Mouse (Mus musculus) C2C12 (cell line): ENCODE measurements around the gene Ddx39. TPM values are rescaled to one million over a fixed set of nuclear protein-coding genes. Genes with fewer than 3 reads are reported as not detected.

Experiments
- H3K27me3 ChIP-seq: one replicate; pipeline ENCODE4 v1.6.1; 2011; ENCODE audit not compliant: control insufficient read depth, insufficient read depth, insufficient read length
- H3K36me3 ChIP-seq: one replicate; pipeline ENCODE4 v1.6.1; 2011; ENCODE audit not compliant: control insufficient read depth, insufficient read depth
- H3K4me3 ChIP-seq: one replicate; pipeline ENCODE4 v1.5.1; 2011; ENCODE audit warnings: mild to moderate bottlenecking, control low read depth; ENCODE audit not compliant: poor library complexity, insufficient read depth, severe bottlenecking
- H3K79me2 ChIP-seq: one replicate; pipeline ENCODE4 v1.6.1; 2011; ENCODE audit not compliant: control insufficient read depth, insufficient read depth
- H3K79me3 ChIP-seq: one replicate; pipeline ENCODE4 v1.6.1; 2011; ENCODE audit warnings: low read depth, control low read depth
- H3ac ChIP-seq: one replicate; pipeline ENCODE3; 2011; ENCODE audit warnings: low read depth; ENCODE audit not compliant: control insufficient read depth, insufficient read length
- CEBPB ChIP-seq: IDR thresholded peaks from one replicate; pipeline ENCODE4 v1.6.1; 2011; ENCODE audit warnings: low read depth, mild to moderate bottlenecking, control low read depth, moderate library complexity
- CTCF ChIP-seq: IDR thresholded peaks from one replicate; pipeline ENCODE4 v1.5.1; 2011; ENCODE audit not compliant: control insufficient read depth, insufficient read depth, insufficient read length
- FOSL1 ChIP-seq: IDR thresholded peaks from one replicate; pipeline ENCODE4 v1.8.0; 2011; ENCODE audit warnings: mild to moderate bottlenecking, low read length; ENCODE audit not compliant: poor library complexity, insufficient read depth, severe bottlenecking
- MAX ChIP-seq: IDR thresholded peaks from one replicate; pipeline ENCODE4 v1.6.1; 2011; ENCODE audit warnings: mild to moderate bottlenecking, control low read depth
- MYOD1 ChIP-seq: IDR thresholded peaks from one replicate; pipeline ENCODE4 v1.6.1; 2011; ENCODE audit warnings: low read depth; ENCODE audit not compliant: control insufficient read depth, insufficient read length
- MYOG ChIP-seq: IDR thresholded peaks from one replicate; pipeline ENCODE4 v1.6.1; 2011; ENCODE audit not compliant: control insufficient read depth, insufficient read length; ENCODE audit errors: extremely low read depth
- USF1 ChIP-seq: IDR thresholded peaks from one replicate; pipeline ENCODE4 v1.6.1; 2011; ENCODE audit warnings: low read depth, mild to moderate bottlenecking, control low read depth, moderate library complexity
- polyA plus RNA-seq: library from polyadenylated mRNA; unstranded; fragments of >200 nt; fragmentation: generic; extraction: Trizol; gene quantifications from one replicate; pipeline ENCODE4 v1.2.1, GENCODE M21; 2012; ENCODE audit warnings: missing spikeins

The Ddx39 gene
- polyA plus RNA-seq, 1 experiment, result 271 TPM

DNA sequence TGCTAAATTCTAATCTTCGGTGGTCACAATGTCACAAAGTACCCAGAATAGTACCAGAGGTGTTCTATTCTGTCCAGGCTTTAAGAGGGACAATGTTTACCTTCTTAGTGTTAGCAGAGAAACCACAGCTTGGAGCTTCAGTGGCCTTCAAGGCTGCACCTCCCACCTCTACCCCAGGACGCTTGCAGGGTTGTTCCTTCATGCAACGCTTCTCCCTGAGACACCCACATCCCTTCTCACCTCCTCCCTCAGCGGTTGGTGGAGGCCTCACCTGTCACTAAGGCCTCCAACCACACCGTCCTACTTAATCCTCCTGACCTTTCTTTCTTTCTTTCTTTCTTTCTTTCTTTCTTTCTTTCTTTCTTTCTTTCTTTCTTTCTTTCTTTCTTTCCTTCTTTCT, 43.3 kb downstream of the Ddx39 start:
- Histone ChIP-seq H3K36me3 (no peaks in the 10 kb centered on the region), H3ac (no peak overlapping the region), H3K79me2 (no peaks in the 10 kb centered on the region), H3K27me3 (peaks cover 5% of the 10 kb centered on the region), H3K4me3 (no peak overlapping the region), H3K79me3 (no peaks in the 10 kb centered on the region)
- TF ChIP-seq MYOG (no peak), CTCF (no peak), MAX (no peak), USF1 (no peak), FOSL1 (no peak), MYOD1 (no peak), CEBPB (no peak)

DNA sequence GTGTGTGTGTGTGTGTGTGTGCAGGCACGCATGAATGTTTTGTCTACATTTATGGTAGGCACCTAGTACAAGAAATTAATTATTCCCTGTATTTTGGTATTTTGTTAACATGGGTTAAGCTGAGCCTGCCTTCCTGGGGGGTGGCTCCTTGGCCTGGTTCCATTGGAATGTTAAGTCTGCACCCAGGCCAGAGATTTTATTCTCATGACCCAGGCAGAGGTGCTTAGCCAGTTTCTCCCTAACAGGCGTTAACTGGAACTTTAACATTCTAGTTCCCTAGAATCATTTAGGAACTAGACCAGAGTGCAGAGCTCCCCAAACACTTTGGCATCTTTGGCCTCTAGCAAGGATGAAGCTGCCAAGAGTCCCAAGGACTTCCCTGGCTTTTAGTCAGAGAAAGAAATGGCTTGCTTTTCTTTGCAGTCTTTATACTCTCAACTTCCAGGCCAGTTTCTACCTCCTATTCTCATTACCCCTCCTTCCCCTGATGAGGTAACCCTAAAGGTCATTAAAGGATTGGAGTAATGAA, 44.3 kb downstream of the Ddx39 start:
- no peak overlapping the region for H3K4me3 ChIP-seq
- H3ac ChIP-seq, result no peak overlapping the region
- peaks cover 5% of the 10 kb centered on the region for H3K27me3 ChIP-seq
- no peaks in the 10 kb centered on the region for H3K79me3 ChIP-seq
- no peaks in the 10 kb centered on the region for H3K36me3 ChIP-seq
- no peaks in the 10 kb centered on the region for H3K79me2 ChIP-seq
- TF ChIP-seq CEBPB, result no peak
- no peak for TF ChIP-seq CTCF
- no peak for TF ChIP-seq MAX
- no peak for TF ChIP-seq FOSL1
- no peak for TF ChIP-seq MYOD1
- TF ChIP-seq MYOG, result no peak
- no peak for TF ChIP-seq USF1

DNA sequence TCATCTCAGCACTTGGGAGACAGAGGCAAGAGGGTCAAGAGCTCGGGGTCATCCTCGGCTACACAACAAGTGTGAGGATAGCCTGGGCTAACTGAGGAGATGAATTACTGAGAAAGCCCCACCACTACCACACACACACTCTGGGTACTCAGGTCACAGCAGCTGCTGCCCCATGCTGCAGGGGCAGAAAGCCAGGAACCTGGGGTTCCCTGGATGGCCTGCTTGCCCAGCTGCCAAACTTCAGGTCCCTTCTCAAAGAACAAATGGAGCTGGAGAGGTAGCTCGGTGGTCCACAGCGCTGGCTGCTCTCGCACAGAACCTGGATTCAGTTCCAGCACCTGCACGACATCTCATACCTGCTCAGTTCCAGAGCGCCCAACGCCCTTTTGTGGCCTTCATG, 49.1 kb downstream of the Ddx39 start:
- no peaks in the 10 kb centered on the region for H3K79me2 ChIP-seq
- no peak for TF ChIP-seq CEBPB
- TF ChIP-seq CTCF, result no peak
- no peak for TF ChIP-seq MAX
- no peak for TF ChIP-seq USF1
- no peak for TF ChIP-seq MYOG
- TF ChIP-seq FOSL1, result no peak
- TF ChIP-seq MYOD1, result no peak

DNA sequence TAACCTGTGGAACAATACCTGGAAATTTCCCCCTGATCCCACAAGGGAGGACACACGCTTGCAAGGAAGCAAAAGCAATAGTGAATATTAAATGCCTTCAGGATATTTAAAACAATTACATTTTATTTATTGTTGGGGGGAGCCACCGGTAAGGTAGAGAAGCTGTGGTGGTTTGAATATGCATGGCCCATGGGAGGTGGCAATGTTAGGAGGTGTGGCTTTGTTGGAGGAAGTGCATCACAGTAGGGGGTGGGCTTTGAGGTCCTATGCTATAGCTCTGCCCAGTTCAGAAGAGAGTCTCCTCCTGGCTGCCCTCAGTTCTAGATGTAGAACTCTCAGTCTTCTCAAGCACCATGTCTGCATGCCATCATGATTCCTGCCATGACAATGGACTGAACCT, 49.7 kb downstream of the Ddx39 start:
- TF ChIP-seq MYOD1 (no peak), MYOG (no peak), CTCF (no peak), FOSL1 (no peak), CEBPB (no peak), MAX (no peak), USF1 (no peak)
- Histone ChIP-seq H3K79me2 (no peaks in the 10 kb centered on the region), H3K36me3 (no peaks in the 10 kb centered on the region), H3K79me3 (no peaks in the 10 kb centered on the region), H3K27me3 (peaks cover 5% of the 10 kb centered on the region), H3ac (no peak overlapping the region), H3K4me3 (no peak overlapping the region)

More for the DNA sequence above, 49.1 kb downstream of the Ddx39 start:
- Histone ChIP-seq H3K27me3 (peaks cover 5% of the 10 kb centered on the region), H3K4me3 (no peak overlapping the region), H3ac (no peak overlapping the region), H3K36me3 (no peaks in the 10 kb centered on the region), H3K79me3 (no peaks in the 10 kb centered on the region)

DNA sequence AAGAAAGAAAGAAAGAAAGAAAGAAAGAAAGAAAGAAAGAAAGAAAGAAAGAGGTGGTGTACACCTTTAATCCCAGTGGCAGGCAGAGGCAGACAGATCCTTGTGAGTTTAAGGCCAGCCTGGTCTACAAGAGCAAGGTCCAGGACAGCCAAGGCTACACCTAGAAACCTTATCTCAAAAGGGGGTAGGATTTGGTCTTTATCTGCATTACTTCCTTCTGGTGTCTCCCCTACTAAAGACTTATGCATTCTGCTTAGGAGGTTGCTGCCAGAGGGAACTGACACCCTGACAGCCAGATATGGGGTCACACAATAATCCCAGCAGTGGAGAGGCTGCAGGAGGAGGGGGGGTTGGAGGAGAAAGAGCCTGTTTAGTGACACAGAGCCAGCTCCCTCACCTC, 50.7 kb downstream of the Ddx39 start:
- Histone ChIP-seq H3K36me3 (no peaks in the 10 kb centered on the region), H3K27me3 (peaks cover 5% of the 10 kb centered on the region), H3ac (no peak overlapping the region)

DNA sequence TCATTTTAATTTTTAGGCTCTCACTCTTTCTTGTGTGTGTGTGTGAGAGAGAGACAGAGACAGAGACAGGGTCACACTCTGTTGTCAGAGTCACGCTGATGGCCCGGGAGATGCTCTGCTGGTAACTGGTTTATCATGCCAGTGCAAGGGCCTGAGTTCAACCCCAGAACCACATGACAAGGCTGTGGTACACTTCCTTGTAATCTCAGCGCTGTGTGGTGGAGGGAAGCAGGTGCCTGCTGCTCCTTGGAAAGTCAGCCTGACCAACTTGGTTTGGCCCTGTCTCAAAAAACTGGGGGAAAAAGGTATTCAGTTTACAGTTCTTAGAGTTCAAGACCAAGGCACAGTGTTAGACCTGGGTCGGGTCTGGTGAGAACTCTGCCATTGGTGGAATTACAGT, 52.5 kb downstream of the Ddx39 start:
- TF ChIP-seq MAX, result no peak
- Histone ChIP-seq H3K27me3 (no peaks in the 10 kb centered on the region), H3K79me3 (no peaks in the 10 kb centered on the region), H3K36me3 (no peaks in the 10 kb centered on the region), H3K4me3 (no peak overlapping the region), H3K79me2 (no peaks in the 10 kb centered on the region), H3ac (no peak overlapping the region)

More for the DNA sequence above, 50.7 kb downstream of the Ddx39 start:
- Histone ChIP-seq H3K4me3 (no peak overlapping the region), H3K79me2 (no peaks in the 10 kb centered on the region), H3K79me3 (no peaks in the 10 kb centered on the region)
- no peak for TF ChIP-seq FOSL1
- TF ChIP-seq MYOG, result no peak
- TF ChIP-seq CTCF, result no peak
- TF ChIP-seq MYOD1, result no peak
- TF ChIP-seq CEBPB, result no peak
- TF ChIP-seq USF1, result no peak
- TF ChIP-seq MAX, result no peak
